Mouse (Mus musculus) hindbrain, embryonic 13.5 days (tissue): ENCODE measurements around the gene Spin1. TPM values are rescaled to one million over a fixed set of nuclear protein-coding genes. Genes with fewer than 3 reads are reported as not detected.
A peak's percentile ranks its signal among the peaks of the same experiment; 100 is the strongest.
"Not testable (repeated sequence)": the region's sequence is repeated elsewhere in the genome, so short reads cannot be mapped to it uniquely, and the experiment has no call there.

Experiments used
- ATAC-seq: fragments of 200-750 bp; cut with Nextera tagmentation; 2 replicates; pipeline ENCODE4 v1.8.0; 2017; ENCODE audit warnings: moderate TSS enrichment; ENCODE audit not compliant: low FRiP score
- H3K27ac ChIP-seq: fragments of 300-500 bp; sonication (generic); 2 replicates; pipeline ENCODE4 v1.5.1; 2015; ENCODE audit warnings: inconsistent platforms, mild to moderate bottlenecking, moderate library complexity
- H3K27me3 ChIP-seq: fragments of 300-500 bp; sonication (generic); 2 replicates; pipeline ENCODE4 v1.6.1; 2015; ENCODE audit warnings: mild to moderate bottlenecking, inconsistent platforms
- H3K36me3 ChIP-seq: fragments of 300-500 bp; sonication (generic); 2 replicates; pipeline ENCODE4 v1.6.1; 2015; ENCODE audit warnings: mild to moderate bottlenecking, inconsistent platforms
- H3K4me1 ChIP-seq: fragments of 300-500 bp; sonication (generic); replicated peaks from 2 replicates; pipeline ENCODE4 v1.6.1; 2015; ENCODE audit warnings: inconsistent platforms
- H3K4me2 ChIP-seq: fragments of 300-500 bp; sonication (generic); 2 replicates; pipeline ENCODE4 v1.6.1; 2015; ENCODE audit warnings: inconsistent platforms, mild to moderate bottlenecking, moderate library complexity
- H3K4me3 ChIP-seq: fragments of 300-500 bp; sonication (generic); 2 replicates; pipeline ENCODE4 v1.5.1; 2015; ENCODE audit warnings: mild to moderate bottlenecking, inconsistent platforms
- H3K9ac ChIP-seq: fragments of 300-500 bp; sonication (generic); 2 replicates; pipeline ENCODE4 v1.6.1; 2015; ENCODE audit warnings: mild to moderate bottlenecking, inconsistent platforms
- H3K9me3 ChIP-seq: fragments of 300-500 bp; sonication (generic); 2 replicates; pipeline ENCODE4 v1.6.1; 2016; ENCODE audit warnings: inconsistent platforms
- WGBS: fragments of 180-500 bp; shearing (Covaris S2); methylation state at CpG from one replicate; pipeline ENCODE4 v1.1.7; 2015; 5-methylcytosine and 5-hydroxymethylcytosine counted together
- polyA plus RNA-seq: library from polyadenylated mRNA; unstranded; fragments of >200 nt; fragmentation: Nextera tagmentation; extraction: Ambion mirVana; gene quantifications from 2 replicates; pipeline ENCODE4 v1.2.1, GENCODE M21; 2015

The Spin1 gene
- polyA plus RNA-seq: 132 and 133 TPM in 2 replicates

DNA sequence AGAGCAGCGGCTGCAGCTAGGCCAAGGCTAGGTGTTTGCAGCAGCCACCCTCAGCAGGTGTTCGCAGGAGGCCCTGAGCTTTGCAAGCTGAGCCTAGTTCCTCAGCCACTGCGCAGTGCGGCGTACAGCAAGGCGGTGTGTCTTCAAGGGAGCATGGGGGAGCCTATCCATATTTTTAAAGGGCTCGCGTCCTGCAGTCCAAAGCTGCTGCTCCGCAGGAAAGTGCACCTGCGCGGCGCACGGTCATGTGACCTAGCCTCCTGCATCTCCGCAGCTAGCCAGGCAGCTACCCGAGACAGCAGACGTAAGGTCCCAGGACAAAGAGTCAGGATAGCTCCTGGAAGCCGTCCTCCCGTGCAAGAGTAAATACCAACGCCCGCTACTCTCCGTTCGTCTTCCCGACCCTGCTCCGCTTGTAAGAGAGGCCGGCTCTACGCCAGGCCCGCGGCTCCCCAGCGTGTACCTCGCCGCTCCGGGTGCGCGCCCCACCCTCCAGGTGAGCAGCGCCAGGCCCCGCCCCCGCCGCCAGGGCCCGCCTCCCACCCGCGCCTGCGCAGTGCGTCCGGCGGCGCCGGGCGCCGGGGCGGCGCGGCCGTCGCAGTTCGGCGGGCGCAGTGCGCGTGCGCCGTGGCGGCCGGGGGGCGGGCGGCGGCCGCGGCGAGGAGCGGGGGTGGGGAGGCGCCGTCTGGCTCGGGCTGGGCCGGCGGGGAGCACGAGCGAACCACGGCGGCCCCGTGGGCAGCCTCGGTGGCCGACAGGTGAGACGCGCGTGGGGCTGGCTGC is at the start of gene Spin1:
Gene Spin1 (plus strand): TSS at position 648 of the 783 bp plus-strand sequence.
- ATAC-seq: peak; percentile 87
- Histone ChIP-seq H3K4me2 (peak within 1 kb of the TSS; percentile 86), H3K9me3 (peaks cover 3% of the 10 kb centered on the region; the same call in 1 of the 2 replicates), H3K9ac (peak within 1 kb of the TSS; percentile 96), H3K27me3 (no peaks in the 10 kb centered on the region), H3K4me1 (peaks cover 32% of the 10 kb centered on the region), H3K27ac (peak within 1 kb of the TSS; percentile 97), H3K36me3 (no peaks in the 10 kb centered on the region; the same call in 1 of the 2 replicates), H3K4me3 (peak within 1 kb of the TSS; percentile 77)
- under 1% methylated on average over 47 of the region's 85 CpGs for WGBS

DNA sequence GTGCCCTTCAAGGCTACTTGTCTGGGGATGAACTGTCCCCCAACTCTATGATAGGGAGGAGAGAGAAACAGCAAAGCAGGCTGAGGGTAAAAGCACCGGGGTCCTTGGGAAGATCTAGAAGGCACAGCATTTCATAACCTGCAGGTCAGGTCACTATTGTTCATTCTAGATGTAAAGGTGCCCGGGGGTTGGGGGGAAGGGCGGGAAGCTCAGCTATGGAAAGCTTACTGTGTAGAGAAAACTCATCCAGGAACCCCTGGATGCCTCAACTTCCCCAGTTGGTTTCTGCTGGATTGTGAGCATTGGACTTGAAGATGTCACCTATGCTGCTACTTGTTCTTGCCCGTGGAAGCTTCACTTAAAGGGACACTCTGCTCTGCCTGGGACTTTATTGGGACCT is 49.7 kb upstream of the Spin1 start:
- Histone ChIP-seq H3K27me3 (no peaks in the 10 kb centered on the region), H3K27ac (no peak overlapping the region), H3K9ac (no peak overlapping the region), H3K36me3 (no peaks in the 10 kb centered on the region), H3K4me2 (no peak overlapping the region), H3K4me1 (no peaks in the 10 kb centered on the region), H3K4me3 (no peak overlapping the region), H3K9me3 (no peaks in the 10 kb centered on the region)
- ATAC-seq: no peak
- WGBS: 88% methylated on average over 4 of the region's 4 CpGs

DNA sequence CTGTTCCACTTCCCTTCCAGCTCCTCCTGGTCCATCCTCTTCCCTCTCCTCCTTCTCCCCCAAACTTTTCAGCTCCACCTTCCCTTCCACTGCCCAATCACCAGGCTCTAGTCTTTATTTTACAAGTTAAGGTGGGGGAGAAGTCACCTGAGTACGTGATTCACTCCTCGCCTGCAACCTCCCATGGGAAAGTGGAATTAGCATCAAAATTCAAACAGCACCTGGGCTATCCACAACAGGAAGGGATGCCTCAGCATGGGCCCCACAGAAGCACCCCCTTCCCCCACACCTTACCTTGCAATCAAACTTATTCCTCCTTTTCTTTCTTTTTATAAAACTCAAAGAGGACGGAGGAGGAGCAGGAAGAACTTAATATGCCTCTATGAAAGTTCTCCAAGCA is 48.3 kb upstream of the Spin1 start:
- H3K36me3 ChIP-seq: no peaks in the 10 kb centered on the region
- no peak overlapping the region for H3K4me3 ChIP-seq
- no peak overlapping the region for H3K4me2 ChIP-seq
- H3K27ac ChIP-seq: no peak overlapping the region
- H3K9me3 ChIP-seq: no peaks in the 10 kb centered on the region
- ATAC-seq: no peak
- no peaks in the 10 kb centered on the region for H3K4me1 ChIP-seq
- 77% methylated on average over 3 of the region's 3 CpGs for WGBS
- no peak overlapping the region for H3K9ac ChIP-seq
- H3K27me3 ChIP-seq: no peaks in the 10 kb centered on the region

DNA sequence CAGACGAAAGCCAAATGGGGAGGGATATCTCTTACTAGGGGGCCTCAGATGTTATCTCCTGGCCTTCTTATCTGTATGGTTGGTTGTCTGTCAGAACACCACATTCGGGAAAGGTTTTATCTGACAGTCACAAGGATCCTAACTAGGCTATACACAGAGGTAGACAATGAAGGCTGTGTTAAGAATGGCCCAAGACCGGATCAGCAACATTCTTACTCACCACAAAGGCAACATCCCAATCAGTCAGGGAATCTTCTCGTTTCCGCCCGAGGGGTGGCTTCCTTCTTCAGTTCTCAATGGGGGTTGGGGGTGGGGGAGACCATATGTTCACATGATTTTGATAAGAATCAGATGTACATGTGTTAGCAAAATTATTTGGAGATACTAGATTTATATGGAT is 37.7 kb upstream of the Spin1 start:
- Histone ChIP-seq H3K4me1 (no peaks in the 10 kb centered on the region), H3K27ac (no peak overlapping the region), H3K9me3 (no peaks in the 10 kb centered on the region), H3K27me3 (no peaks in the 10 kb centered on the region), H3K36me3 (no peaks in the 10 kb centered on the region), H3K4me2 (no peak overlapping the region), H3K9ac (no peak overlapping the region), H3K4me3 (no peak overlapping the region)
- no peak for ATAC-seq
- WGBS: 83% methylated on average over 6 of the region's 6 CpGs

DNA sequence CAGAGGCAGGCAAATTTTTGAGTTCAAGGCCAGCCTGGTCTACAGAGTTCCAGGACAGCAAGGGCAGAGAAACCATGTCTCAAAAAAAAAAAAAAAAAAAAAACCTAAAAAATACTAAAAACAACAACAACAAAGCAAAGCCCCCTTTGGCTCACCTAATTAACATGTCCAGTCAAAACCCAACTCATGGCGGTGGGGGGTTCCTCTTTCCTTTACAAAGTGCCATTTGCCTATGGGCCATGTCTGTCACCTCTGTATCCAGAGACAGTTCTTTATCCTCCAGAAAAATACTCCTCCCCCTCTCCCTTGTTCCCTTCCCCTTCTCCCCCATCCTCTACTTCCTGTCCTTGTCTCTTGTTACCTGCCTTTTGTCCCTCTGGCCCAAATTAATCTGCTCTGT is 37.0 kb upstream of the Spin1 start:
- Histone ChIP-seq H3K9ac (no peak overlapping the region), H3K27me3 (no peaks in the 10 kb centered on the region), H3K4me2 (no peak overlapping the region), H3K9me3 (no peaks in the 10 kb centered on the region), H3K36me3 (no peaks in the 10 kb centered on the region), H3K27ac (no peak overlapping the region), H3K4me1 (no peaks in the 10 kb centered on the region), H3K4me3 (no peak overlapping the region)
- 58% methylated on average over 1 of the region's 1 CpGs for WGBS
- ATAC-seq: no peak

DNA sequence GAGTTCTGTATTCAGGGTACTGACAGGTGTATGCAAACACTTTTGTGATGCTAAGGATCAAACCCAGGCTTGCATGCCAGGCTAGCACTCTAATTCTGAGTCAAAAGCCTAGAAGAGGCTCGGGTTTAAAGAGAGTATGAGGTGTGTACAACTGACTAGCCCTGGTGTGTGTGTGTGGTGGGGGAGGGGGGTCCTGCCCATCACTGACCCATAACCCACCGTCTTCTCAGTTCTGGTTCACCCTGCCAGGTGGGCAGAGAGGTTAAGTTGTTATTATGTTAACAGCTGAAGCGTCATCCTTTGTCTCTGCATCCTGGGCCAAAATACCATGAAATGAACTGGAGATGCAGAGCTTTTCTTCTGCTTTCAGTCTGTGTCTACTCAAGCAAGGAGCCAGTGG is 36.3 kb upstream of the Spin1 start:
- H3K4me2 ChIP-seq: no peak overlapping the region
- no peaks in the 10 kb centered on the region for H3K27me3 ChIP-seq
- no peak overlapping the region for H3K27ac ChIP-seq
- no peak overlapping the region for H3K9ac ChIP-seq
- H3K36me3 ChIP-seq: no peaks in the 10 kb centered on the region
- H3K4me1 ChIP-seq: no peaks in the 10 kb centered on the region
- ATAC-seq: no peak
- H3K4me3 ChIP-seq: no peak overlapping the region
- no peaks in the 10 kb centered on the region for H3K9me3 ChIP-seq
- WGBS: 68% methylated on average over 3 of the region's 3 CpGs

DNA sequence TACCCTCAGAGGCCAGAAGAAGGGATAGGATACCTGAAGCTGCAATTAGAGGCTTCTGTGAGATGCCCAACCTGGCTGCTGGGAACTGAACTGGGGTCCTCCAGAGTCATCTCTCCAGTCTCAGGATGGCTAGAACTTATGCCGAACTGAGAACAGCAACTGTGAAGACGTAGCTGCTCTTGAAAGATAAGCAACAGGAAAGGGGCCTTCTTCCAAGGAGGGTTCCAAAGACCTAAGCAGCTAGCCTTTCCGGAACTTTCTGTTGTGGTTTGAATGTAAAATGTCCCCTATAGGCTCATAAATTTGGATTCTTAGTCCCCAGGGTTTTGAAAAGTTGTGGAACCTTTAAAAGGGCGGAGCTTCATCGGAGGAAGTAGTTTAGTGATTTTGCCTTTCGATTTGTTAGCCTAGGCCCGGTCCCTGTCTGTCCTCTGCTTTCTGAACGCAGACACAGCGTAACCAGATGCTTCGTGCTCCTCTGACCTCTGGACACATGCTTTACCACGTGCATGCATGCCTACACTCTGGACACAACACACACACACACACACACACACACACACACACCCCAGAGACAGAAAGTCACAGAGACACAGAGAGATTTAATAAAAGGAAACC is 29.5 kb upstream of the Spin1 start:
- WGBS: 84% methylated on average over 11 of the region's 11 CpGs
- no peaks in the 10 kb centered on the region for H3K27me3 ChIP-seq
- no peak overlapping the region for H3K27ac ChIP-seq
- H3K4me3 ChIP-seq: no peak overlapping the region
- no peak overlapping the region for H3K9ac ChIP-seq
- no peaks in the 10 kb centered on the region for H3K4me1 ChIP-seq
- H3K4me2 ChIP-seq: no peak overlapping the region
- H3K36me3 ChIP-seq: no peaks in the 10 kb centered on the region
- no peaks in the 10 kb centered on the region for H3K9me3 ChIP-seq
- no peak for ATAC-seq

DNA sequence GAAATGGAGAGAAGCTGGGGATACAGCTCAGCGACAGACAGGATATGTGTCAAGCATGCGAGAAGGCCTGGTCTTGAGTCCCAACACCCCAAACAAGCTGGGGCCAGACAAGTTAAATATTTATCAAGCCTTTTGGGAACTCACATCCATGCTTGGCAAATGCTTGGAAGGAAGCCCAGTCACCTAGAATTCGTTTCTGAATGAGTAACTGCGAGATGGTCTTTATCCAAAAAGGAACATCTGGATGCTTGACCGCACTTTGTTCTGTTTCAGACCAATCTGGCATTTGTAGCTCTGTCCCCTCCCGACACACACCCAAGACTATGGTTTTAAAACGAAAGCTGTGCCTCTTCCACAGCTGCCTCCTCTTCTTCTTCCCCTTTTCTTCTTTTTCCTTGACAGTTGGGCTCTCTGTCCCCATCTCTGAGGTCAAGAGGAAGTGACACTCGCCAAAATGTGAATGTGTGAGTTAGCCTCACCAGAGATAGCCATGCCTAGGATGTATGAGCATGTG is 28.9 kb upstream of the Spin1 start:
- 72% methylated on average over 8 of the region's 8 CpGs for WGBS
- ATAC-seq: no peak

DNA sequence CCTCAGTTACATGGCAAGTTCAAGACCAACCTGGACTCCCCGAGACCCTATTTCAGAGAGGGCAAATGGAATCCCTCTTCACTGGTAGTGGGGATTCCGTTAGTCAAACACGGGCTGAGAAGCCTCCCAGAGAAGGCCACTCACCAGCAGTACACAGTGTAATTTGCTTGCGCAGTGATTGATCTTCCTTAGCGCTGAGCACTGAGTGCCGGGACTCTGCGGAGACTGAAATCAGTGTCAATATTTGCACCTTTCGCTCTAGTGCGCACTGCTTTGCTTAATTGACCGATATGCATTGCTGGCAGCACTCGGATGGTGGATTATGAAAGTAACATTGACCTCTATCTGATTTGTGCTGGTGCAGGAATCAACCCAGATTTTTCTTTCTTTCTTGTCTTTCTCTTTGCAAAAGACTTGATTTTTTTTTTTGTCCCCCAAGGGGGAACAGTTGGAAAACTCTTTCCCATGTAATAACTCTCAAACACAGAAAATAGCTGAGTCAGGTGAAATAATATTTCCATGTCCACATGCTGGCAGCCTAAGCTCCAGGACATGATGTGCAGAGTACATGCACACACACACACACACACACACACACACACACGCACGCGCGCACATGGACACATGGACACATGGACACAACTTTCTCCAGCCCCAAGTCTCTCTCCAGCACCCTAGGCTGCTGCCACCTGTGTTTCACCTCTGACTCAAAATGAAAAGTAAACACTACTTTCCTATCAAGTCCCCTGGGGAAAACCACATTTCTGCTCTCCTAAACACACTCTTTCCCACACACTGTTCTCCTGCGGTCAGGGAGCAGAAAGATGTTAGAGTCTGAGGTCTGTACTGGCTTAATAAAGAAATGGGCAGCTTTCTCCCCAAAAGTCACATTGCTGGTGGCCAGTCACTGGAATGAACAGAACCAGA is 27.5 kb upstream of the Spin1 start:
- no peaks in the 10 kb centered on the region for H3K9me3 ChIP-seq
- H3K27ac ChIP-seq: no peak overlapping the region
- no peak overlapping the region for H3K4me3 ChIP-seq
- H3K9ac ChIP-seq: no peak overlapping the region
- no peaks in the 10 kb centered on the region for H3K36me3 ChIP-seq
- WGBS: 85% methylated on average over 16 of the region's 16 CpGs
- H3K4me2 ChIP-seq: no peak overlapping the region
- ATAC-seq: no peak
- H3K27me3 ChIP-seq: no peaks in the 10 kb centered on the region
- no peaks in the 10 kb centered on the region for H3K4me1 ChIP-seq

More for the DNA sequence above, 28.9 kb upstream of the Spin1 start:
- Histone ChIP-seq H3K4me1 (no peaks in the 10 kb centered on the region), H3K27me3 (no peaks in the 10 kb centered on the region), H3K4me2 (no peak overlapping the region), H3K4me3 (no peak overlapping the region), H3K36me3 (no peaks in the 10 kb centered on the region), H3K27ac (no peak overlapping the region), H3K9me3 (no peaks in the 10 kb centered on the region), H3K9ac (no peak overlapping the region)

DNA sequence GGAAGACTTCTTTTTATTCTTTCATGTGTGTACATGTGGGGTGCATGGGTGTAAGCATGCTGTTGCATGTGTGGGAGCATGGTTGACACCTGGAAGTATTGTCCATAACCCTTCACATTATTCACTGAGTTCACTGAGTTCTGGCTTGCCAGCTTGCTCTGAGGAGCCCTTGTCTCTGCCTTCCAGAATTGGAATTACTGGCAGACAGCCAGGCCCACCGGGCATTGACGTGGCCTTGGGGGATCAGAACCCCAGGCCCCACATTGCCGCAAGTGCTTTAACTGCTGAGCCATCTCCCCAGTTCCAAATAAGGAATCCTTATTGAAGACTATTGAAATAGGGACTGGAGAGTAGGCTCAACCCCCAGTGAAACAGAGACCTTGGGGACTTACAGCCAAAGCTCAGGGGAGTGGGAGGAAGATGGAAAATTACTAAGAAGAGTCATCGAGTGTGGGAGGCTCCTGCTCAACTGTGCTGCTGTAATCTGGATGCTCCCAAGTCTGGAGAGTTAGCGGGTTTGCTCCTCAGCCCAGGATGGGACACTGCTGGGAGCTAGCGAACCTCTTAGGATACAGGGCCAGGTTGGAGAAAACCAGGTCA is 26.5 kb upstream of the Spin1 start:
- H3K4me3 ChIP-seq: no peak overlapping the region
- H3K27me3 ChIP-seq: no peaks in the 10 kb centered on the region
- H3K4me1 ChIP-seq: no peaks in the 10 kb centered on the region
- no peak overlapping the region for H3K4me2 ChIP-seq
- no peaks in the 10 kb centered on the region for H3K36me3 ChIP-seq
- no peak for ATAC-seq
- H3K27ac ChIP-seq: no peak overlapping the region
- WGBS: 76% methylated on average over 6 of the region's 6 CpGs
- no peak overlapping the region for H3K9ac ChIP-seq
- no peaks in the 10 kb centered on the region for H3K9me3 ChIP-seq

DNA sequence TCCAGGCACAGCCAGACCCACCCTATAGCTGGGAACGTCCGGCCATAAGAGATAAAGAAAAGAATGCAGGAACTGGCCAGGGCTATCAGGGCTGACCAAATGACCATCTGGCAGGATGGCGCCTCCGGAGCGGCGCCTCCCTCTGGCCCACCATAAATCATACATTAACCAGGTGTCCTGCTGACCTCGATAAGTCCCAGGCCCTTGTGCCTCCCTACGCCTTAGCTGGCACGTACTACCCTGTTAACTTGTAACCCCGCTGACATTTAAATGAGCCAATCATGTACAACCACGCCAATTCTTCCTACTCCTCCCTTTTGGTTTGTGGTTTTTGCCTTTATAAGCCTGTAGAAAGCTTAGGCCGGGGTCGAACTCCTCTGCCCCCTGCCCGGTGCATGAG is 24.5 kb upstream of the Spin1 start:
- not testable (repeated sequence) for H3K27me3 ChIP-seq, ATAC-seq, H3K9ac ChIP-seq, H3K9me3 ChIP-seq, H3K36me3 ChIP-seq, H3K4me1 ChIP-seq, H3K4me3 ChIP-seq, H3K4me2 ChIP-seq, H3K27ac ChIP-seq
- WGBS: 97% methylated on average over 14 of the region's 14 CpGs

DNA sequence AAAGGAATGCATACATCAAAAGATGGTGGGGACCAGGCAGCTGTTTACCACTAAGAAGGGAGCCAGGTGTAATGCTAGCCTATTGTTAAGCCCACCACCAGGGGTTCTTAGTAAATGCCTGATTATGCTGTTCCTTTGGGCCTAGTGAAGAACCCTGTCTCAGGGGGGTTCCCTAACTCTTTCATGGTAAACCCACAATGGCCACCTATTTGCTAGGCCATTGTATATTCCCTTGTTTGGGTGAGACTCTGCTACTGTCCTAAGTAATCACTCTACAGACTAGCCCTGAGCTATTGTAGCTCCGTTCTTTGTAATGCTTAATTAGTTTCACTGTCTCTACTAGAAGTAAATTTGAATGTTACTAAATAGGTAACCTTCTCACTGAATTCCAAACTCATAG is 22.1 kb upstream of the Spin1 start:
- H3K4me3 ChIP-seq, H3K36me3 ChIP-seq, H3K4me1 ChIP-seq, H3K9ac ChIP-seq, H3K27ac ChIP-seq, H3K4me2 ChIP-seq, ATAC-seq, H3K27me3 ChIP-seq, H3K9me3 ChIP-seq: not testable (repeated sequence)
- WGBS: 74% methylated on average over 1 of the region's 1 CpGs
